Mouse (Mus musculus): ENCODE measurements around the gene 4931422A03Rik. TPM values are rescaled to one million over a fixed set of nuclear protein-coding genes. Genes with fewer than 3 reads are reported as not detected.

4931422A03Rik gene
- total RNA-seq, 4 experiments from 2014 or later: not detected

DNA sequence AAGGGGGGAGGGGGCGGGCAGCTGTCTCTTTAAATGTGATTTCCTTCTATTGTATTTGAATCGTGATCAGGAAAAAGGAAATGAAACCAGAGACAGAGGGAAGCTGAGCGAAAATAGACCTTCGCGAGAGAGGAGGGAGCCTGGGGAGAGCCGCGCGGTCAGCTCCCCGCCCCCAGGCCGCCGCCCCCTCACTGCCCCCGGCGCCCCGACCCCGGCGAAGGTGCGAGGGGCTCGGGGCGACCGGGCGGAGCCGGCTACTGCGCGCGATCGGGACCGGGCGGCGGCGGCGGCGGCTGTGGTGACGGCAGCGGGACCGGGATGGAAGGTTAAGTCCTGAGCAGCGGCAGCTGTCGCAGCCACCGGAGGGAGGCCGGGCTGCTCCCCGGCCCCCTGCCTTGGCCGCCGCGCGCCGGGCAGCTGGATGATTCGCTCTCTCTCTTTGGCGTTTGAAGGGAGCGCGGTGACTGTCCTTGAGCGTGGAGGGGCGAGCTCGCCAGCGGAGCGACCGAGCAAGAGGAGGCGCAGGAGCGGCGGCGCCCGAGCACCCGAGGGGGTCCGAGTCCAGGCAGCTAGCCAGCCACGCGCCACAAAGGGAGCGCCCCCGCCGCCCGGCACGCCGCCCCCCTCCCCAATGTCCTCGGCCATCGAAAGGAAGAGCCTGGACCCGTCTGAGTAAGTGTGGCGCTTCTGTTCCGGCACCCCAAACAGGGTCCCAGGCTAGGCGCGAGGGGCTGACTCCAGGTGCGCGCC lies 57.9 kb downstream of the 4931422A03Rik start:
- peak; percentile 68 for DNase-seq (ENCODE audit: low spot score)

DNA sequence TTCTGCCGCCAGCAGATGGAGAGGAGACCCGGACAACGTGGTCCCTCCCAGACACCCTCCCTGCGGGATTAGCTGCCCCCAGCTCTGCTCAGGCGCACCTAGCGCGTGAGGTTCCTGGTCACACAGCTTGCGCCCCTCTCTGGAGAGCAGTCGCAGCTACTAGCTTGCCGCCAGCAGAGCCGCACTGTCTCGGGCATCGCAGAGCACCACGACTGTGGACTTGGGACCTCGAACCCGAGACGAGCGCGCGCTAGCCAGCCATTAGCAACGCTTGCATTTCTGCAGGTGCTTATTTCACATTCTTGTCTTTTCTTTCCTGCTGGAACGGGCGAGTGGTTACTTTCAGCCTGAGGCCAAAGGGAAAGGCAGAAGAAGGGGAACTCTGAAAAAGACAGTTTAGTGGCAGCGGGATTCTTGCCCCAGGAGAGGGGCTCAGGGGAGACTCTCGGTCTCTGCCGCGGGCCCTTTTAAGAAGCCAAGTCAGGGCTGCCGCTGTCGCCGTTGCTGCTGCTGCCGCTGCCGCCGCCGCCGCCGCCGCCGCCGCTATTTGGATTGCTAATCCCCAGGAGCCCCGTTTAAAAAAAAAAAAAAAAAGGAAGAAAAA lies 58.6 kb downstream of the 4931422A03Rik start:
- peak; percentile 62 for DNase-seq (ENCODE audit: low spot score)

DNA sequence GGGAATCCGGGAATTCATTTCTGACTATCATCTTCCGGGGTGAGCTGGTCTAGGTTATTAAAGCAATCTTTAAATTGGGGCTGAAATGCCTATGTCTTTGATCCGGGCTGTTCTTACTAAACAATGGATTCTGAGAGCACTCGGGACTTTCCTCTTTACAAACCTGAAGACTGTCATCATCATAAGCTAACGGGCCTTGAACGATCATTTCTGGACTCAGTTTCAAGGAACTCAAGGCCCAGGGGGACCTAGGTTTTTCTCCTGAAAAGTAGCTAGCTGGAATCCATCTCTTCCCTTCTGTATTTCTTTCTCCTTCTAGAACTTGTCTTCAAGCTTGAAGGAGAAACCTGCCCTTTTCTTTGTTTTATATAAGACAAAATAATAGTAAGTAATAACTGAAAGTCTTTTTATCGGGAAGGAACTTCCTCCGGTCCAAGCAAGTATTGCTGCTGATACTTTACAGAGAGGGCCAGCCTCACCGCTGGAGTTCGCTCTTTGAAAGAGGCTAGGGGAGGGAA lies 59.2 kb downstream of the 4931422A03Rik start:
- peak; percentile 7 for DNase-seq (ENCODE audit: low spot score)

DNA sequence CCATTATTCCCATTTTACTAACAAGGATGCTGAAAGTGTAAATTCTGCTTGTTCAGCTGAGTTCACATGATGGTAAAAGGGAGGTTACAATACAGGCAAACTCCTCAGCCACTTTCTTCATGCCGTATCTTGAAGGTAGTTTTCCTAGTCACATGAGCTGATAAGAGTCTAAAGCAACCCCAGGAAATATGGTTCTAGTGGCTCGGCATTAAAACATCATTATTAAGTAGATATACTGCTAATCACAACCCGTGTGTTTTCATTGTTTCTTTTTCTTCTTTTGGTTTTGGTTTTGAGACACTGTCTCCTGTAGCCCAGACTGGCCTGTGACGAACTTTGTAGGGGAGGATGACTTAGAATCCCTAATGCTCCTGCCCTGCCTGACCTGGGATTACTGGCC lies 60.0 kb downstream of the 4931422A03Rik start:
- DNase-seq (ENCODE audit: low spot score): no peak

DNA sequence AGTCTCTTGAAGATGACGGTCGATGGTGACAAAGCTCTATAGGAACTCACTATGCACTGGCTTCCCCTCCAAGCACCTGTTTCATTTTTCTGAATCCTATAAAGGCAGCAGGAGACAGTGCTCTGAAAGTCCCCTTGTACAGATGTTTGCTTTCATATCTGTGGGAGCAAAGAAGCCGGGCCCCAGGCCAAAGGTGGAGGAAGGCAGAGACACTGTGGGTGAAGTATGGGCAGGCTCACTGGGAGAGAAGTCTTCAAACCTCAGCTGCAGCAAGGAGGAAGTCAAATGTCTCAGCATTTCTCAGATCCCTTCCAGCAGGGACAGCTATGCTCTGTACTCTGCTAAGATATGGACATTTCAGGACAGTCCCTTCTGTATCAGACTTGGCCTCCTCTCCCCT lies 62.8 kb downstream of the 4931422A03Rik start:
- no peak for DNase-seq (ENCODE audit: low spot score)

DNA sequence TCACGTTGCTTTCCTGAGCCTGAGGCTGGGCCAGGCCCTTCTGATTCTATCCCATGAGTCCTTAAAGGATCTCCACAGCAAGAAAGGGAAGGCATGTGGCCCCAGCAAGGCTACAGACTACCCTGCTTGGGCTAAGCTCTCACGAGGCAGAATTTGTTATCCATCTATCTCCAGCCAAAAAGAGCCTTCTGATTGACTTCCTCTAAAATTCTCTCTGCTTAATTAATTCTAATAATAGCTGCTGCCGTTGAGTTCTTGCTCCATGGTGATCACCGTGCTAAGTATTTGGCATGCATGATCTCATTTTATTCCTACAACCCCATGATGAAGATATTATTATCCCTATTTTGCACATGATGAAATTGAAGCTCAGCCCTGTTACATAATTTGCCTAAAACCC lies 65.8 kb downstream of the 4931422A03Rik start:
- DNase-seq (ENCODE audit: low spot score): peak; percentile 6

DNA sequence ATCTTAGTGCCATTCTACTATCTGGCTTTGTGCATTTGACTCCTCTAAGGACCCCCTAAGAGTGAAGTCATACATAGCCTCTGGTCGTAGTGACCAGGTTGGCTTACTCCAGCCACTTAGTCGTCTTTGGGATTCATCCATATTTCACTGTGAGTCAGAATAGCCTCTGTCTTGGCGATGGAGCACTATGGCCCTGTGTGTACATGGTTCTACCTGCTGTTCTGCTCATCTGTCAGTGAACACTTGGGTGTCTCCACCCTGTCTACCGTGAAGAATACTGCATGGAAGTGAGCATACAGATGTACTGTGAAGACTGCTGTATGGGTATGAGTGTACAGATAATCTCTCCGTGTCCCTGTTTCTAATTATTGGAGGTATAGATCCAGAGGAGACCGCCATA lies 68.6 kb downstream of the 4931422A03Rik start:
- no peak for DNase-seq (ENCODE audit: low spot score)

DNA sequence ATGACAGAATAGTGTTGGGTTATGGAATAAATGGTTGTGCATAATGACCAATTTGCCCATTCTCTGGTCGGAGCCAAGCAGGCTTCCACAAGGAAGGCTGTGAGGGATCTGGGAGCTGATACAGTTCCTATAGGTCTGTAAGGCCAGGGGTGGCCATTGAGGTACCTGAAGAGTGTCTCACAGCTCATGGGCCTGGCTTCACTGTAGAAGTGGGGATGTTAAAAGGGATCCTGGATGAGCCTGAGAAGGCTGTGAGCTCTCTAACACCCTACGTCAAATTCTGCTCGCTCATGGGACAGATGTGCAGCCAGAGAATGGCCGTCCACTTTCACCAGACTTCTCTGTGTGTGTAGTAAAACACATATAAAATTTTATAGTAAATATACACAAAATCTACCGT lies 69.1 kb downstream of the 4931422A03Rik start:
- no peak for DNase-seq (ENCODE audit: low spot score)

DNA sequence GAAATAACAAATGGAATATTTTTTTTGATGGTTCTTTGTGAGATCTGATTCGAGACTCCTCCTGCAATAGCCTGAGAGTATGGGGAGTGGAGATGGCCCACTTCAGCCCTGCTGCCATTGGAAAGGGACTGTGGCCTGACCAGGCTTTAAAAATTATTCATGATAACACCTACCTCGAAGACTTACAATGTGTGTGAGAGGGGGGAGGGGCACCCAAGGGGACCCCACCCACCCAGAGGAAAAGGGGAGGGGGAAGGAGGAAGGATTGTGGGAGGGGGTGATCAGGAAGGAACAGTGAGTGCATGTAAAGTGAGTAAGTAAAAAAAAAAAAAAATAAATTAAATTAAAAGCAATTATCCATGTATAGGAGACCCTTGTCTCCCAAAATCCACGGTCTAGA lies 69.5 kb downstream of the 4931422A03Rik start:
- DNase-seq (ENCODE audit: low spot score): no peak

DNA sequence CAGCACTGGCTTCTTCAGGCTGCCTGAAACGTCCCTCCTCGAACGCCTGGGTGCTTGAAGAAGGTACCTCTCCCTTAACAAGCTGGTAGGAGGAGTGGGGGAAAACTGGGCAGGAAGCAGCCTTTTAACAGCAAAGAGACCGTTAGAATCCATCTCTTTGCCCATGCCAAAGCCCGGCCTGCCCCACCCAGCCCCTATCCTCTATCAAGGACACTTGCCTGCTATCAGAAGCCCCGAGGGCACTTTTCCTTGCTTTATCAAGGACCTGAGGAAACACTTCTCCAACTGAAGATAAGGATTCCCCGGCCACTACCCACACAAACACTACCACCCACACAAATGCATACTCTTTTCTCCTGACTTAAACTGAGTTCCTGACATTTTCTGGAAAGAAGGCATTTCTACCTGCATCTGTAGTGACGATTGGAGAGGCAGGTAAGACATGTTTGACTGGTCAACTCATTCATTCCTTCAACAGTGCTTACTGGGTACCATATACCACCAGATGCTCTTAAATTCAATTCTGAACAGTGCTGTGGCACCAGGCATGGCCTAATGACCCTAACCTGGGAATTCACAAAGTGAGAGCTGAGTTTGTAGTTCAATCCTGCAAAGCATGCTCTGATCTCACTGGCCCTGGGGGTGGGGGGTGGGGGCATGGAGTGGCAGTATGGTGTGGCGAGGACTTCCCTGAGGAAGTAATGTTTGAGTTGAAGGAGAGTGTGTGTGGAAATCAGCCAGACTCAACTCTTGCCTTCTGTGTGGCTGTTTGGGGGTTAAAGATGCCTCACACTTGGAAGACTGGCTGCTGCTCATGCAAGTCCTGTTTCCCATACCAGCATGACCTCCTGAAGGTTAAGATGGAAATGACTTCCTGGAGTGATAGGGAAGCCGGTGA lies 70.3 kb downstream of the 4931422A03Rik start, which contains the start of gene Lmo2:
TSS of gene Lmo2 (plus strand) at position 338 of the 898 bp plus-strand sequence.
- no peak for DNase-seq (ENCODE audit: low spot score)

DNA sequence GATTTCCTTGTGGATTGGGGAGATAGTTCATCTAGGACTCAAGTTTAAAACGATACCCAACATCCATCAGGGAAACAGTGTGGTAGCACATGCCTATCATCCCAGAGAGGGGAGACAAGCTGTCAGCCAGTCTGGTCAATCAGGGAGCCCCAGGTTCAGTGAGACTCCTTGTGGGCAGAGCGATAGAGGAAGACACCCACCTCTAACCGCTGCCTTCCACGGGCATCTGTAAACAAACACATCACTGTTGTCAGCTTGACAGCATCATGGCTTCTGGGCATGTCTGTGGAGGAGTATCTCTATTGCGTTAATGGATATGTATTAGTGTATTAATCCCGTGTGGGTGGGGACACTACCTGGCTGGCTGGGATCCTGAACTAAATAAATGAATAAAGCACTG lies 71.3 kb downstream of the 4931422A03Rik start:
- DNase-seq (ENCODE audit: low spot score): no peak

DNA sequence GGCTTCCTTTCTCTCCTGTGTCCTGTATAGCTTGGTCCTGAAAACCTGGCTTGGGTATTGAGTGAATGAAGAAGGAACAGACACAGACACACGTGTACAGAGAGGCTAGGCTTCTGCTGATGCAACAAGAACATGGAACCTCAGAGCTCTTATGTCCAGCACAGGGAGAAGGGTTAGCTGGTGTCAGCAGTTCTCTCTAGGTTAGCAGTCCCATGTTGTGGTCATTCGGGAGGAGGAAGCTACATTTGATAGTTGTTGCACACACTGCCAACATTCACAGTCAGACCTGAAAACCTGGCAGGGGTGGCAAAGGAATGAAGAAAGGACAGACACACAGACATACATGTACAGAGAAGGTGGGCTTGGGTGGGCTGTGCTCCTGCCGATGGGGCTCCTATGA lies 72.4 kb downstream of the 4931422A03Rik start:
- no peak for DNase-seq (ENCODE audit: low spot score)

DNA sequence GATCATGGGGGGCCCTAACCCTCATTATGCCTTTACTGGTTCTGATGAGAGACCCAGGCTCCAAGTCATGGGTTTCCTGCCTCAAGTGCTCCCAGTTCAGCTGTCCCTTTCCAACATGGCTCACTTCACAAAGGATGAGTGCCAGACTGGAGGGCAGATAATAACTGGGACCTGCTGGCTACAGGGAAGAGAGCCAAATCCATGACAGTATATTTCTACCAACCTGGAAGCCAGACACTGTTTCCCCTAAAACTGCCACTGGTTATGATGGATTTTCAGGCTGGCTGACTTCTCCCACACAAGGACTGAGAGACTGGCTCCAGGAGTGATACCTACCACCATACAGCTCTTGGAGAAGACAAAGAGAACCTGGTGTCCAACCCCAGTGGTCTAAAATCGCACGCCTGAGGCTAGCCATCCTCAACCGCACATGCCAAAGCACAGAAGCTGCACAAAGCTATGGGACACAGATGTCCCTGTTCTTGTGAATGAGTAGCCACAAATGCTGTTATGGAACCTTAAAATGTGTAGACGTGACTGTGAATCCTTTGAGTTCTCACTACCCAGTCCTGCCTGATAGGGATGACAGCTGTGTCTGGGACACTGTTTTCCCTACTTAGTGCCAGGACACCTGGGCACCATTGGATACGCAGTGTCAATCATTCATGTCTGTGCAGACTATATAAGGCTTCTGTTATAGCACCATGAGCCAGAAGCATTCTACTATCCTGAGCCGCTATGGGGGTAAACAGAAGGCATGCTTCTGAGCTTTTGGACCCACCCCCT lies 74.9 kb downstream of the 4931422A03Rik start:
- DNase-seq (ENCODE audit: low spot score): no peak

DNA sequence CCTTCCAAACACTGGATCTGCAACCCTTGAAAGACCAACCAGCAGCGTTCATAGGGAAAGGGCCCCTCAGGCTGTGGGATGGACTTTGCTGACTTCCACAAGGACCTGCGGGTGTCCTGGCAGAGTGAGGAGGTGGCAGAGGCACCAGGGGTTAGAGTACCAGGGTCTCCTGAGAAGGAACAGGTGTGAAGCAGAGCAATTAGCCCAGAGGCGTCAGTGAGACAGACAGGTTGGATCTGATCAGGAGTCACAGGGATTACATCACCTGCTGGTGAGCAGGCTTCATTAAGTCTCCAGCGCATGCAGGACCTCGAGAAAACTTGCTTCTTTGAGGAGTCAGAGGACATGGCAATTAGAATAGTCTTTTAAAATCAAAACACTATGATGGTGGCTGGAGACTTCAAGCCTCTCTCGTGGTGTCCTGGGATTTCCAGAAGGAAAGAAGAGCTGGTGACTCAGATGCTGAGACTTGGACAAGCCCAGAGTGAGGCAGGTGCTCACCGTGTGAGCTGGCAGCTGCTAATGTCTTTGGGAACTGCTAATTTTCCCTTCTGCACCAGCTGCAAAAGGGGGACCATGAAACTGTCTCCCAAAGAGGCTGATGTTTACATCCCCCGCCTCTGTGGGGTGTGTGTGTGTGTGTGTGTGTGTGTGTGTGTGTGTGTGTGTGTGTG lies 80.0 kb downstream of the 4931422A03Rik start:
- DNase-seq (ENCODE audit: low spot score): no peak

DNA sequence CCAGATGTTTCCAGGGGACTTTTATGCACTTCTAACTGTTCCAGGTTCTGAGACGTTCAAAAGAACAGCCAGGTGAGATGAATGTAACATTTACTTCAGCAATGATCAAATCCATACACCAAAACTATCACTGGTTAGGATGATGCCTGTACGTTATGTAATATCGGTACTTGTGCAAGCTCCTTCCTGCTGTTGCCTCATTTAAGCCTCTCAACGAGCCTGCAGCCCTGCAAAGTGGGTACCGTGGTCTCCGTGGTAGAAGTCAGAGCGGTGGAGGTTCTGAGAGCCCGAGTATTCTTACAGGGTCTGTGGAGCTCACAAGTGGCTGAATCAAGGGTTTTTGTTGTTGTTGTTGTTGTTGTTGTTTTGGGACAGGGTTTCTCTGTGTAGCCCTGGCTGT lies 81.3 kb downstream of the 4931422A03Rik start:
- no peak for DNase-seq (ENCODE audit: low spot score)

DNA sequence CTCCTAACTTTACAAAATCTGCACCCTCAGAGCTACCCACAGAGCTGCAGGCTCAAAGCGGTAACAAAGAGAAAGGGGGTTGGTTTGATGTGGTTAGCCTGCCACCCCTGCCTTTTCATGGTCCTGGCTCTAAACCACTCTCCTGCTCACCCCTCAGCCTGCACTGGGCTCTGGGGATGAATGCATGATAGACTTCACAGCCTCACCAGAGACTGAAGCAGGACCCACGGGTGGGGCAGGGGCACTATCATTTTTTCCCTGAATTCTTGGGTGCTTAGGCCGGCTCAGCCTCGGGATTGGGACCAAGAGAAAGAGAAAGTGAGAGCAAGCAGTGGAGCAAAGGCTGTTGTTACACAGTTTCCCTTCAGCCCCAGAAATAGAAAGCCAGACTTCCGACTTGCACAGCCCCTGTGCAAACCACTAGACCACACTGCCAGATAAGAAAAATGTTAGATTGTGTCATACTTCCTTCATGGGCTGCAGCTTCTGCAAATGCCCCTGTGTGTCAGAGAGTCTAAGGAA lies 82.5 kb downstream of the 4931422A03Rik start:
- DNase-seq (ENCODE audit: low spot score): peak; percentile 41

DNA sequence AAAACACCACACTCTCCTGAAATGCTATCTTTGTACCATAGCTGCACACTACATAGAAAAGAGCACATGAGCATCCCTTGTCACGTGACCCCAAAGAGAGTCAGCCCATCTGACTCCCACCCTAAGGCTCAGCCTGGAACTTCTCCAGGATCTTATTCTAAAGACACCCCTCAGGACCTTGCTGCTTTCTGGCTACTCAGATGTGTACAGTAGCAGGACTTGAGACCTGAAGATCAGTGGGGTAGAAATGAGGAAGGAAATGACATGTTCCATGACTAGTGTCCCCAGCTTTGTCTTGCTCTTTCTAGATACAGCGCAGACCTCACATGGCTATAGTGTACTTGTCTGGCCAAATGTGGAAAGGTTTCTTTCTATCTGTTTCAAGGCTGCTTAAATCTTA lies 83.3 kb downstream of the 4931422A03Rik start:
- DNase-seq (ENCODE audit: low spot score): no peak

DNA sequence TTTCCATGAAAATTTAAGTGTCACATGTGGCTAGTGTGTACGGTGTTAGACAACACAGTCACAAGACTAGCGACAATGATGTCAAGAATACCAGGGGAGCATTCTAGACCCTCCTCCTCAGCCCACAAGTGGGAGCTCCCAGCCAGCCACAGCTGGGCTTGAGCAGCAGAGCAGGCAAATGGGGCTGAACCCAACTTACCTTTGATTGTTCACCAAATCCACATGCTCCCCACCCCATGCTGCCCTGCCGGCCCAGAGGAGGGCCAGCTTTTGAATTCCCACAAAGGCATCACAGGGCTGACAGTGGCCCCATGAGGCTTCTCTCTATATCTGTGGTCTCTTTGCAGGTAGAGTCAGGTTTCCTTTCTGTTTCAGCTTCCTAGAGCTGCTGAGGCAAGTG lies 87.1 kb downstream of the 4931422A03Rik start:
- DNase-seq (ENCODE audit: low spot score): no peak

DNA sequence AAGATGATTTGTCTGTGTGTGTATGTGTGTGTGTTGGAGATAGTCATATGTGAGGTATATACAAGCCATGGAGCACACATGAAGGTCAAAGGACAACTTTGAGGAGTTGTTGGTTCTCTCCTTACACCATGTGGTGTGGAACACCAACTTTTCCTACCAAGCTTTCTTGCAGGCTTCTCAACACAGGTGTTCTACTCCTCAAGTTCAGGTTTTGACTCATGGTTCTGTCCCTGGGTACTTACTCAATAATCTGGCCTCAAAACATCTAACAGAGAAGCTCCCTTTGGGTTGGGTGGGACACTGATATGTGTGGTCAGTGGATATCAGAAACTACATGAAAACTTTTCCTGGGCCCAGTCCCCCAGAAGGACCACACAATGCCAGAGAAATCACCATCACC lies 89.2 kb downstream of the 4931422A03Rik start:
- DNase-seq (ENCODE audit: low spot score): no peak

DNA sequence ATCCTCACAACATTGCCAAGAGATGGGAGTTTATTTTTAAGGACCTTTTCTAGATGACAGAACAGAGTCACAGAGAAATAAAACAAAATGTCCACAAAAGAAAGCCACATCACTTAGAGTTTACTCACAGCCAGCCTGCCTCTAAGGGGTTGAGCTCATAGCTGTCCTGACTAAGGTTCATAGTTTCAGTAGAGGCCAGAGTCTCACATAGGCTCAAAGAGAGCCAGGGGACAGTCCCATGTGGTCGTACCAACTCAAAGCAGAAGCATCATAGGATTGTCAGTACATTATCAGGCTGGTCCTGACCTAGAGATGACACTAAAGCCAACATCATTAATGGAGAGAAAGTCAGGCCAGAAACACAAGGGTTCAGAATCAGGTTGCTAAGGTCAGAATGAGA lies 89.6 kb downstream of the 4931422A03Rik start:
- DNase-seq (ENCODE audit: low spot score): no peak

DNA sequence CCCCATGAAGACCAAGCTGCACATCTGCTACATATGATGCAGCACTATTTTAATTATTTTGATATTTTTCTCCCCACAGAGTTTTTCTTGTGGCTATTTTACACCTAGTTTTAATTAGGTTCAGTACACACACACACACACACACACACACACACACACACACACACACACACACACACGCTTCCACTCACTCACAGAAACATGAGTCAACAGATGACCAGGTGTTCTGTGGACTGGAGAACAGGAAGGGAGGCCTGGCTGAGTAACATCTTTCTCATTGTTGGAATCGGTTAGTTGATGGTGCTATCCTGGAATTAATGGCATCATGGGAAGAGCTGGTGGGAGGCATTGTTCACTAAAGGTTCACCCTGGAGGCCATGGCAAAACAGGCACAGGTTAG lies 90.5 kb downstream of the 4931422A03Rik start:
- DNase-seq (ENCODE audit: low spot score): no peak
